Mouse (Mus musculus): Measurements from ENCODE around the gene Kctd20. TPM values are rescaled to one million over a fixed set of nuclear protein-coding genes. Genes with fewer than 3 reads are reported as not detected.
A peak's percentile ranks its signal among the peaks of the same experiment; 100 is the strongest.

The Kctd20 gene
- polyA plus RNA-seq, 1 experiment from 2014 or later: 38.2 TPM

DNA sequence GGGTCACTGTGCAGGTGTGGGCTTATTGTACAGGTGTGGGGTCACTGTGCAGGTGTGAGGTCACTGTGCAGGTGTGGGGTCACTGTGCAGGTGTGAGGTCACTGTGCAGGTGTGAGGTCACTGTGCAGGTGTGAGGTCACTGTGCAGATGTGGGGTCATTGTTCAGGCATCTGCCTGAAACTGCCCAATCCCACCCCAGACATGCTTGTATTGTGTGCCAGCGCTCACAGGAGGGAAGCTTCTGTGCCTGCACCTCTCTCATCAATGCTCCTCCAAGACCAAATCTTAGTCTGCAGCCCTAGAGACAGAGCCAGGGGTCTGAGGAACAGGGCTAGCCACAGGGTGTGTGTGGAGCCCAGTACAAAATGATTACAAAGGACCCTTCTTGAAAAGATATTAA lies 35.2 kb upstream of the Kctd20 start:
- no peak for ATAC-seq
- ChIA-PET POLR2A (no interaction called here), CTCF (no interaction called here)
- no peak for DNase-seq (ENCODE audit: low read depth, low spot score)
- H3K27me3 ChIP-seq: peaks cover 4% of the 10 kb centered on the region
- no peak for TF ChIP-seq CTCF (IDR thresholded peaks at IDR 0.05)
- in situ Hi-C loops (cut with MboI; ENCODE audit: low pct_unique_long_range_greater_than_20kb): loop anchor here (10.0 kb wide), 1 partner anchor 242 kb away; no protein-coding TSS in a partner anchor

DNA sequence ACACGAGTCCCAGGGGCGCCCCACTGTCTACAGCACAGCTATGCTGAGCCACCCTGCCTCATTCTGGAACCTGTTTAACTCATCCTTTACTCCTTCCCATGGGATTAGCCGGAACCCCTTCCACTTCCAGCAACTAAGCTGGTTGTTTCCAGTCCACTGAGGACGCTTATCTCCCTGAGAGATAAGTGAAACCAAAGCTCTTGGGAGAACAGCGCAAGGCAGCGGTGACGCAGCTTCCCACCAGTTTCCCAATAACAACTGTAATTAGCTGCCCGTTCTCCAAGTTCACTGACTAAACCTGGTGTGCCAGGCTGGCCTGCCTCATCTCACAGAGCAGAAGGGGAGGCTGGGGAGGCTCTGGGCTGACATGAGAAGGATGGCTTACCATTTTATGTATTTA lies 30.7 kb upstream of the Kctd20 start:
- POLR2A ChIA-PET: no interaction called here

DNA sequence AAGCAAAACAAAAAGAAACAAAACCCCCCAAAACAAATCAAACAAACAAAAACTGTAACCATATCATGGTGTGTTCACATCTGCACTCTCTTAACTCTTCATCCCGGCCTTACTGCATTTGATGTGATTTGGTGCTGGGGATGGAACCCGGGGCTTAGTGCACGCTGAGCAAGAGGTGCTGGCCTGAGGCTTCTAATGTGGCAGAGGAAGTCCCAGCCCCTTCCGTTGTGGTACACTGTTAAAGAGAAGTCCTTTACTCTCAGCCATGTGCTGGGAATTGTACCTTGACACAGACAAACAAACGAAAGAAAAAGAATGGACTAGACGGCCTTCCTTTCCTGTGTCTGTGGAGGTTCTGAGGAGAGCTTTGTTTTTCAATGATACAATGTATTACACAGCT lies 29.7 kb upstream of the Kctd20 start:
- ChIA-PET CTCF (no interaction called here), POLR2A (no interaction called here)
- ATAC-seq (no peak), DNase-seq (ENCODE audit: low read depth, low spot score) (no peak)
- no peak for TF ChIP-seq CTCF (IDR thresholded peaks at IDR 0.05)
- in situ Hi-C loops (cut with MboI; ENCODE audit: low pct_unique_long_range_greater_than_20kb): no loop called here
- H3K27me3 ChIP-seq: peaks cover 5% of the 10 kb centered on the region

More for the DNA sequence above, 30.7 kb upstream of the Kctd20 start:
- DNase-seq (ENCODE audit: low read depth, low spot score): no peak
- no peak for TF ChIP-seq CTCF (IDR thresholded peaks at IDR 0.05)
- peaks cover 5% of the 10 kb centered on the region for H3K27me3 ChIP-seq
- CTCF ChIA-PET: no interaction called here
- in situ Hi-C loops (cut with MboI; ENCODE audit: low pct_unique_long_range_greater_than_20kb): no loop called here
- ATAC-seq: no peak

DNA sequence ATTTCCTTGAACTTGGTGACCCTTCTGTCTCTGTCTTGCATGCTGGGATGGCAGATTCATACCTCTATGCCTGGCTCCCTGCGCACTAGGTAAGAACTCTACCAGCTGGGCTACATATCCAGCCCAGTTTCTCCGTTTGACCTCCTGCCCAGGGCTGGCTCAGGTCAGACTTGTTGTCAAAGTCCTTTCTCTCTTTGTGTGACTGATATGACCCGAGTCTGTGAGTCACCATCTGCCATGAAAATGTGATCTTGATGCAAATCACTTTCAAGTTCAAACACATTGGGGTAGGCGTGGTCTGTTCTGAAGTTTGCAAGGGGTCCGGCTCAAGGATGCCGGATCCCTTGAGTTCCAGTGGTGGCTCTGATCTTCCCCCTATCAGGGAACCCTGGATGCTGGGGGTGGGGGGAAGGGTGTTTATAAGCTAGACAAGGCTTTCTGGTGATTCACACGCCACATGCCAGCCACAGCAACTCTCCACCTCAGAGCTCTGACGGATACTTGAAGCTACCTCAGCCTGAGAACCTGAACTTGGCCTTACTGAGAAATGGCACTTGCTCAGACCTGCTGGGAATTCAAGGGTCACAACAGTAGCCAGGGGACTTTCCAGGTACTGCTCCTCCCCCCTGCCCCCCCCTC lies 26.7 kb upstream of the Kctd20 start:
- peaks cover 5% of the 10 kb centered on the region for H3K27me3 ChIP-seq
- ATAC-seq: no peak
- no peak for TF ChIP-seq CTCF (IDR thresholded peaks at IDR 0.05)
- ChIA-PET POLR2A (no interaction called here), CTCF (interaction anchor here (0.9 to 2.8 kb wide), 8 partner anchors 10 to 302 kb away, joined by 3 to 11 read pairs (median 4); partner anchors contain the start of genes 4930539E08Rik and Srpk1)
- no peak for DNase-seq (ENCODE audit: low read depth, low spot score)
- in situ Hi-C loops (cut with MboI; ENCODE audit: low pct_unique_long_range_greater_than_20kb): no loop called here

DNA sequence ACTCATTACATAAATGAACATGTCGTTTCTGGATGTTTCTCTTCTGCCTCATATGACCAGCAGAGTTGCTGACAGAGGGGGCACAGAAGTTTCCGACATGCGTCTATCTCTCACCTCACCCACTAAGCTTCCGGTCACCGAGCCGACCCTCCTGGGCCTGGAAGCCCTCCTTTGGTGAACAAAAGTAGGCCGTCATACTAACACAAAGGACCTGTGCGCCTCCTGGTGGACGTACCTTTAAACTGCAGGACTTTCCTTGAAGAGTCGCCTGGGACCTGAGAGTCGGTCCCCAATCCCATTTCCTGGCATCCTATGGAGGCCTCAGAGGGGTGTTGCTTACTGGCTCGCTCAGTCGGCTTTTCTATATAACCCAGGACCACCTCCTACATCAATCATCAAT lies 25.4 kb upstream of the Kctd20 start:
- no peak for ATAC-seq
- DNase-seq (ENCODE audit: low read depth, low spot score): no peak
- ChIA-PET POLR2A (no interaction called here), CTCF (interaction anchor here (0.7 to 2.8 kb wide), 17 partner anchors 9 to 320 kb away, joined by 3 to 11 read pairs (median 3); partner anchors contain the start of genes 4930539E08Rik and Kctd20)
- peak; percentile 93 for TF ChIP-seq CTCF (IDR thresholded peaks at IDR 0.05)
- in situ Hi-C loops (cut with MboI; ENCODE audit: low pct_unique_long_range_greater_than_20kb): no loop called here
- H3K27me3 ChIP-seq: peaks cover 2% of the 10 kb centered on the region

DNA sequence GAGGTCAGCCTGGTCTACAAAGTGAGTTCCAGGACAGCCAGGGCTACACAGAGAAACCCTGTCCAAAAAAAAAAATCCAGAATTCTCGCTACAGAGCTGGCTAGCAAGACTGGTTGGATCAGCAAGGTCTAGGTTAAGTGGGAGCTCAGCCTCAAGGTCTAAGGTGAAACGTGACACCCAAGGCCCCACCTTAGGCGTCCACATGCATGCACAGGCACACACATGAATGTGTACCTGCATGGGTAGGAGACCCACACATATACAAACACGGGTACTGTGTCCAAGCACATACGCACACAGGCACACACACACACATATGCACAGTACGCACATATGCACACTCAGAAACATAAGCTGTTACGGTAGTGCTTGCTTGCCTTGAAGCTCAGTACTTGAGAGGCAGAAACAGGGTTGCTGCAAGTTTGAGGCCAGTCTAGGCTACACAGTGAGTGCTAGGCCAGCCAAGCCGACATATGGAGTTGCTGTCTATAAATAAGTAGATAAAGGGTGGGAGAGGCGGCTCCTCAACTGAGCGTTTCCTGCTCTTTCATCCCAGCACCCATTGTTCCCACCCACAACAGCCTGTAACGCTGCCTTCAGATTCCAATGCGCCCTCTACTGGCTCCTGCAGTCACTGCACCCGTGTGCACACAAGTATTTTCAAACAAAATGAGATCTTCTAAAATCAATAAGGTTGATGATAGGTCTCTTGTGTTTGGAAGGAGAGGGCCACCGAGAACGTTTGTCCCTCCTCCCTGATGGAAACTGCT lies 24.7 kb upstream of the Kctd20 start:
- CTCF ChIA-PET: interaction anchor here (0.7 to 2.8 kb wide), 17 partner anchors 8 to 320 kb away, joined by 3 to 11 read pairs (median 3); partner anchors contain the start of genes 4930539E08Rik and Kctd20
- no peak for ATAC-seq

DNA sequence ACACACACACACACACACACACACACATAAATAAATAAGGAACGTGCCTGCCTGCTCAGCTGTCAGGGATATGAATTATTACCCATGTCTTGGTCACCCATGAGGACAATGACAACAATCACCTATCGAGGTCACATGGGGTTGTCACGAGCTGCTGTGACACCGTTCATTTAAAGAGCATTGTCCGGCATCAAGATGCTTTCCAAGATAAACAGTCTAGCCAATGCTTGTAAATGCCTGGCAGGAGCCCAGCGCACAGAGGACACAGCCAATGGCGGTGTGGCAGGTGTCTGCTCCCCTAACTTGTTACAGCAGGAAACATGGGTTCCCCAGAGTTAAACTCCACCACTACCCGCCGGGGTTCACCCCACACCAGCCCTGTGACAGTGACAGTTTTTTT lies 23.7 kb upstream of the Kctd20 start:
- in situ Hi-C loops (cut with MboI; ENCODE audit: low pct_unique_long_range_greater_than_20kb): no loop called here
- no peak for DNase-seq (ENCODE audit: low read depth, low spot score)
- H3K27me3 ChIP-seq: no peaks in the 10 kb centered on the region
- TF ChIP-seq CTCF (IDR thresholded peaks at IDR 0.05): no peak
- no peak for ATAC-seq
- POLR2A ChIA-PET: no interaction called here
- CTCF ChIA-PET: interaction anchor here (1.1 to 2.8 kb wide), 5 partner anchors 13 to 319 kb away, joined by 3 to 9 read pairs (median 3); partner anchors contain the start of gene 4930539E08Rik

More for the DNA sequence above, 24.7 kb upstream of the Kctd20 start:
- in situ Hi-C loops (cut with MboI; ENCODE audit: low pct_unique_long_range_greater_than_20kb): no loop called here
- H3K27me3 ChIP-seq: no peaks in the 10 kb centered on the region
- no peak for DNase-seq (ENCODE audit: low read depth, low spot score)
- POLR2A ChIA-PET: no interaction called here
- peak; percentile 95 for TF ChIP-seq CTCF (IDR thresholded peaks at IDR 0.05)

DNA sequence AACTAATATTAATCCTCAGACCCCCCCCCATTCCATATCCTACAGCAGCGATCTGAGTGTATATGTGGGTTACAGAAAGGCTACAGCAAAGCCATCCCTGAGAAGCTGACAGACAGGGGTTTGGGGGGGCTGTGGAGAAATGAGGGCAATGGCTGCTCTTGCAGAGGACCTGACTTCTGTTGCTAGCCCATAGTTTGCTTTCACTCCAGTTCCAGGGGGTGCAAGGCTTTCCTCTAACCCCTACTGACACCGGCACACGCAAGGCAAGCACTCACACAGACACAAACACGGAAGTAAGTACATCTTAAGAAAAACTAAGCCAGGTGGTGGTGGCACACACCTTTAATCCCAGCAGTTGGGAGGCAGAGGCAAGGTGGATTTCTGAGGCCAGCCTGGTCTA lies 22.4 kb upstream of the Kctd20 start:
- no peak for ATAC-seq

DNA sequence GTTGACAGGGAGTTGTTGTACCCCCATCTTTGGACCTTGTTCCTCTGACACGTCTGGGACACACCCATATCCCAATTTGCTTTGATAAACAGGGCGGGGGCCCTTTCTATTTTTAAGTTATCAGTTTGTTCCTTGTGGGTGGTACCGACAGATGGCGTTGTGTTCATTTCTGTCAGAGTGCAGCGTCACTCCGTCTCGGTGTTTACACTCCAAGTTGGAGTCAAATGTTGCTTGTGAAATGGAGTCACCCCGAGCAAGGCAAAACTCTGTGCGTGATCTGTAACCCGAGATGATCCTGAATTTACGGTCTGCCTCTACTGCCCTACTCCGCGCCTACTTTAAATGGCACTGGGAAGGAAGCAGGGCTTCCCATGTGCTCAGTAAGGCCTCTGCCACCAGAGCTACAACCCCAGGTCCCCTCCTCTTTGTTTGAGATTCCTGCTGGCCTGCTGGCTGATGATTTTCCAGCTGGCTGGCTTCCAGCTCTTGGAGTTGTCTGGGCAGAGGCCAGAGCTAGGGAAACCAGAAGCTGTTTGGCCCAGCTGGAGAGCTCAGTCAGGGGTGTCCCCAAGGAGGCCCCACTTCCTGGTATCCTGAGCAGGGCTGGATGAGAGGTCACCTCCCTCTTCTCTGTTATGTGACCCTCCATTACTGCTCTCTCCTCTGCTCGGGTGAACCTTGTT lies 21.2 kb upstream of the Kctd20 start:
- no peaks in the 10 kb centered on the region for H3K27me3 ChIP-seq
- peak; percentile 45 for TF ChIP-seq CTCF (IDR thresholded peaks at IDR 0.05)
- in situ Hi-C loops (cut with MboI; ENCODE audit: low pct_unique_long_range_greater_than_20kb): no loop called here
- peak; percentile 66 for DNase-seq (ENCODE audit: low read depth, low spot score)
- ChIA-PET POLR2A (no interaction called here), CTCF (interaction anchor here (1.2 to 1.6 kb wide), 3 partner anchors 58 to 85 kb away, joined by 3 to 5 read pairs (median 4); no protein-coding TSS in a partner anchor)
- ATAC-seq: peak; percentile 58

More for the DNA sequence above, 22.4 kb upstream of the Kctd20 start:
- no peaks in the 10 kb centered on the region for H3K27me3 ChIP-seq
- TF ChIP-seq CTCF (IDR thresholded peaks at IDR 0.05): no peak
- CTCF ChIA-PET: interaction anchor here (1.6 kb wide), 1 partner anchor 74 kb away, joined by 5 read pairs; no protein-coding TSS in a partner anchor
- POLR2A ChIA-PET: no interaction called here
- no peak for DNase-seq (ENCODE audit: low read depth, low spot score)
- in situ Hi-C loops (cut with MboI; ENCODE audit: low pct_unique_long_range_greater_than_20kb): no loop called here

DNA sequence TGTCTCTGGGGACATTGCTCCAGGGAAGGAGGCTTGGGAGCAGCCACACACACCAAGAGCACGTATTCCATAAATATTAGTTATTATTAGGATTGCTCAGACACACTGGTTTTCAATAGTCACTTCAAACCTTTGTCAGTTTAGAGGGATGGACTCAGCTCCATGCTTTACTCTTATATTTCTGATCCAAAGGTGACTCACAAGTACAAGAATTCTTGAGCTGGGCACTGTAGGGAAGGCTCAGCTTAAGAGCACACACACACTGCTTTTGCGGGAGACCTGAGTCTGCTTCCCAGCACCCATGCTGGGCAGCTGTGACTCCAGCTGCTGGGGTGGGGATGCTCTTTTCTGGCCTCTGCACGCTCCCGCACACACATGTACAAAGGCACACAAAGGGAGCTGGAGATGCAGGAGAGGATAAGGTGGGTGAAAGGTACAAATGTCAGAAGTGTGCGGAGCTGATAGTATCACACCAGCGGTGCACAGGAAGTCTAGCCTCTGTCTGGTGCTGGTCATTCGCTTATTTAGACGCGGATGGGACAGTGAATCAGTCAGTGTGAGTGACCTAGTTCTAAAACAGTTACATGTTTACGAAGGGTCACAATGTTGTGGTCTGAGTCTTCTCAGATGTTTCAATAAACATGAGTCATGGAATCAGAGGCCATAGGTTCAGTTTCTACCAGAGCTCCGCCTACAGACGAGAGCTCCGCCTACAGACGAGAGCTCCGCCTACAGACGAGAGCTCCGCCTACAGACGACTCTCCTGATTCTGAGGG lies 20.1 kb upstream of the Kctd20 start:
- ChIA-PET CTCF (interaction anchor here (1.2 to 1.3 kb wide), 2 partner anchors 59 to 84 kb away, joined by 3 to 4 read pairs; no protein-coding TSS in a partner anchor), POLR2A (no interaction called here)
- ATAC-seq (no peak), DNase-seq (ENCODE audit: low read depth, low spot score) (no peak)
- in situ Hi-C loops (cut with MboI; ENCODE audit: low pct_unique_long_range_greater_than_20kb): no loop called here
- no peaks in the 10 kb centered on the region for H3K27me3 ChIP-seq
- no peak for TF ChIP-seq CTCF (IDR thresholded peaks at IDR 0.05)
